Mouse (Mus musculus) hindbrain, embryonic 13.5 days (tissue): ENCODE results near the gene Prss48. TPM values are rescaled to one million over a fixed set of nuclear protein-coding genes. Genes with fewer than 3 reads are reported as not detected.

ENCODE experiments used
- ATAC-seq: fragments of 200-750 bp; cut with Nextera tagmentation; 2 replicates; pipeline ENCODE4 v1.8.0; 2017; ENCODE audit warnings: moderate TSS enrichment; ENCODE audit not compliant: low FRiP score
- H3K27ac ChIP-seq: fragments of 300-500 bp; sonication (generic); 2 replicates; pipeline ENCODE4 v1.5.1; 2015; ENCODE audit warnings: inconsistent platforms, mild to moderate bottlenecking, moderate library complexity
- H3K27me3 ChIP-seq: fragments of 300-500 bp; sonication (generic); 2 replicates; pipeline ENCODE4 v1.6.1; 2015; ENCODE audit warnings: mild to moderate bottlenecking, inconsistent platforms
- H3K36me3 ChIP-seq: fragments of 300-500 bp; sonication (generic); 2 replicates; pipeline ENCODE4 v1.6.1; 2015; ENCODE audit warnings: mild to moderate bottlenecking, inconsistent platforms
- H3K4me1 ChIP-seq: fragments of 300-500 bp; sonication (generic); replicated peaks from 2 replicates; pipeline ENCODE4 v1.6.1; 2015; ENCODE audit warnings: inconsistent platforms
- H3K4me2 ChIP-seq: fragments of 300-500 bp; sonication (generic); 2 replicates; pipeline ENCODE4 v1.6.1; 2015; ENCODE audit warnings: inconsistent platforms, mild to moderate bottlenecking, moderate library complexity
- H3K4me3 ChIP-seq: fragments of 300-500 bp; sonication (generic); 2 replicates; pipeline ENCODE4 v1.5.1; 2015; ENCODE audit warnings: mild to moderate bottlenecking, inconsistent platforms
- H3K9ac ChIP-seq: fragments of 300-500 bp; sonication (generic); 2 replicates; pipeline ENCODE4 v1.6.1; 2015; ENCODE audit warnings: mild to moderate bottlenecking, inconsistent platforms
- H3K9me3 ChIP-seq: fragments of 300-500 bp; sonication (generic); 2 replicates; pipeline ENCODE4 v1.6.1; 2016; ENCODE audit warnings: inconsistent platforms
- WGBS: fragments of 180-500 bp; shearing (Covaris S2); methylation state at CpG from one replicate; pipeline ENCODE4 v1.1.7; 2015; 5-methylcytosine and 5-hydroxymethylcytosine counted together
- polyA plus RNA-seq: library from polyadenylated mRNA; unstranded; fragments of >200 nt; fragmentation: Nextera tagmentation; extraction: Ambion mirVana; gene quantifications from 2 replicates; pipeline ENCODE4 v1.2.1, GENCODE M21; 2015

Prss48 gene
- polyA plus RNA-seq, 1 experiment from 2014 or later, result not detected

GRCm38 (mm10) chr3:85965479-85965878, 36.8 kb downstream of the Prss48 start:
- Histone ChIP-seq H3K36me3 (no peaks in the 10 kb centered on the region), H3K27me3 (no peaks in the 10 kb centered on the region)

GRCm38 (mm10) chr3:85961134-85961533, 41.2 kb downstream of the Prss48 start:
- no peak for ATAC-seq
- H3K36me3 ChIP-seq, result no peaks in the 10 kb centered on the region
- H3K4me1 ChIP-seq, result no peaks in the 10 kb centered on the region
- H3K9me3 ChIP-seq, result peaks cover 9% of the 10 kb centered on the region; the same call in 1 of the 2 replicates
- H3K9ac ChIP-seq, result no peak overlapping the region
- no peak overlapping the region for H3K4me3 ChIP-seq
- no peak overlapping the region for H3K27ac ChIP-seq
- no peaks in the 10 kb centered on the region for H3K27me3 ChIP-seq
- 57% methylated on average over 5 of the region's 5 CpGs for WGBS
- H3K4me2 ChIP-seq, result no peak overlapping the region

More at GRCm38 (mm10) chr3:85965479-85965878, 36.8 kb downstream of the Prss48 start:
- peaks cover 9% of the 10 kb centered on the region; the same call in 1 of the 2 replicates for H3K9me3 ChIP-seq
- H3K4me3 ChIP-seq, result no peak overlapping the region
- H3K27ac ChIP-seq, result no peak overlapping the region
- WGBS, result 89% methylated on average over 4 of the region's 4 CpGs
- no peak overlapping the region for H3K9ac ChIP-seq
- H3K4me2 ChIP-seq, result no peak overlapping the region
- peaks cover 4% of the 10 kb centered on the region; the same call in 1 of the 2 replicates for H3K4me1 ChIP-seq
- ATAC-seq, result no peak

- WGBS, result 83% methylated on average over 1 of the region's 1 CpGs
- no peaks in the 10 kb centered on the region for H3K27me3 ChIP-seq
- no peaks in the 10 kb centered on the region for H3K4me1 ChIP-seq
- no peak overlapping the region for H3K4me2 ChIP-seq
- ATAC-seq, result no peak
- no peak overlapping the region for H3K27ac ChIP-seq
- H3K36me3 ChIP-seq, result no peaks in the 10 kb centered on the region
- H3K9ac ChIP-seq, result no peak overlapping the region
- no peak overlapping the region for H3K4me3 ChIP-seq
- peaks cover 11% of the 10 kb centered on the region; the same call in 1 of the 2 replicates for H3K9me3 ChIP-seq
Observed at GRCm38 (mm10) chr3:85959669-85960068, 42.6 kb downstream of the Prss48 start.

GRCm38 (mm10) chr3:85955704-85956103, 46.6 kb downstream of the Prss48 start:
- H3K9me3 ChIP-seq, result peaks cover 2% of the 10 kb centered on the region; the same call in 1 of the 2 replicates
- 89% methylated on average over 5 of the region's 5 CpGs for WGBS
- H3K27me3 ChIP-seq, result no peaks in the 10 kb centered on the region
- no peaks in the 10 kb centered on the region for H3K4me1 ChIP-seq
- no peaks in the 10 kb centered on the region for H3K36me3 ChIP-seq
- no peak overlapping the region for H3K4me2 ChIP-seq
- no peak overlapping the region for H3K9ac ChIP-seq
- H3K4me3 ChIP-seq, result no peak overlapping the region
- no peak overlapping the region for H3K27ac ChIP-seq
- ATAC-seq, result no peak

GRCm38 (mm10) chr3:85955269-85955668, 47.0 kb downstream of the Prss48 start:
- Histone ChIP-seq H3K4me3 (no peak overlapping the region), H3K4me1 (no peaks in the 10 kb centered on the region), H3K9ac (no peak overlapping the region), H3K9me3 (peaks cover 2% of the 10 kb centered on the region; the same call in 1 of the 2 replicates), H3K27ac (no peak overlapping the region), H3K36me3 (no peaks in the 10 kb centered on the region), H3K4me2 (no peak overlapping the region), H3K27me3 (no peaks in the 10 kb centered on the region)
- WGBS, result 83% methylated on average over 9 of the region's 9 CpGs
- ATAC-seq, result no peak

GRCm38 (mm10) chr3:85952696-85953283, 49.5 kb downstream of the Prss48 start:
- H3K9me3 ChIP-seq, result peaks cover 8% of the 10 kb centered on the region
- H3K27me3 ChIP-seq, result no peaks in the 10 kb centered on the region
- H3K9ac ChIP-seq, result no peak overlapping the region
- no peaks in the 10 kb centered on the region; the same call in 1 of the 2 replicates for H3K36me3 ChIP-seq
- H3K4me3 ChIP-seq, result no peak overlapping the region
- no peak for ATAC-seq
- H3K4me2 ChIP-seq, result no peak overlapping the region
- WGBS, result 88% methylated on average over 10 of the region's 10 CpGs
- H3K27ac ChIP-seq, result no peak overlapping the region
- no peaks in the 10 kb centered on the region for H3K4me1 ChIP-seq

GRCm38 (mm10) chr3:85950914-85951313, 51.4 kb downstream of the Prss48 start:
- no peak for ATAC-seq
- no peaks in the 10 kb centered on the region for H3K4me1 ChIP-seq
- no peak overlapping the region for H3K27ac ChIP-seq
- H3K9me3 ChIP-seq, result peaks cover 8% of the 10 kb centered on the region
- no peaks in the 10 kb centered on the region; the same call in 1 of the 2 replicates for H3K36me3 ChIP-seq
- 83% methylated on average over 4 of the region's 4 CpGs for whole genome bisulfite sequencing
- no peak overlapping the region for H3K4me3 ChIP-seq
- H3K9ac ChIP-seq, result no peak overlapping the region
- no peak overlapping the region for H3K4me2 ChIP-seq
- no peaks in the 10 kb centered on the region for H3K27me3 ChIP-seq

Other genes starting within 250 kb of the Prss48 start
- gene Fam160a1, start 185.2 kb downstream of the Prss48 start, polyA plus RNA-seq, result 0.19 and 0.34 TPM in 2 replicates
- gene Glt28d2, start 115.0 kb downstream of the Prss48 start, polyA plus RNA-seq, result 0.10 and 0.23 TPM in 2 replicates
- gene Gm37240, start 115.0 kb downstream of the Prss48 start, polyA plus RNA-seq, result 0.08 and 0.26 TPM in 2 replicates
- 11.2 and 11.4 TPM in 2 replicates for gene Sh3d19, start 31.4 kb downstream of the Prss48 start, polyA plus RNA-seq
- 711 and 729 TPM in 2 replicates for gene Rps3a1, start 140.2 kb upstream of the Prss48 start, polyA plus RNA-seq
- gene Lrba, start 222.2 kb upstream of the Prss48 start, polyA plus RNA-seq, result 7.5 and 7.6 TPM in 2 replicates